Mouse (Mus musculus) spleen, adult 2 months (tissue): ENCODE results near the gene Ccdc174. TPM values are rescaled to one million over a fixed set of nuclear protein-coding genes. Genes with fewer than 3 reads are reported as not detected.

Experiments used
- DNase-seq, 2 experiments: peaks; one replicate each; pipeline versions ENCODE4 v3.0.0 to v3.0.0-alpha.2; 2012 to 2021; ENCODE audit warnings: low spot score in 2 of 2, low read depth in 1 of 2
- H3K27ac ChIP-seq: fragments of 200-500 bp; 2 replicates; pipeline ENCODE4 v1.5.1; 2012; ENCODE audit warnings: low read length, inconsistent platforms; ENCODE audit not compliant: insufficient read depth
- H3K27me3 ChIP-seq: fragments of 200-500 bp; 2 replicates; pipeline ENCODE4 v1.6.1; 2012; ENCODE audit warnings: mild to moderate bottlenecking, moderate library complexity, low read length, inconsistent platforms; ENCODE audit not compliant: control insufficient read depth, insufficient read depth
- H3K36me3 ChIP-seq: fragments of 200-500 bp; 2 replicates; pipeline ENCODE4 v1.6.1; 2012; ENCODE audit warnings: mild to moderate bottlenecking, low read length, inconsistent platforms; ENCODE audit not compliant: control insufficient read depth, insufficient read depth
- H3K4me1 ChIP-seq: fragments of 200-500 bp; 2 replicates; pipeline ENCODE4 v1.6.1; 2011; ENCODE audit warnings: inconsistent platforms; ENCODE audit not compliant: control insufficient read depth, insufficient read depth, insufficient read length
- H3K4me3 ChIP-seq: fragments of 200-500 bp; 2 replicates; pipeline ENCODE4 v1.5.1; 2011; ENCODE audit warnings: mild to moderate bottlenecking, inconsistent platforms; ENCODE audit not compliant: insufficient read depth, insufficient read length; ENCODE audit errors: extremely low read depth
- CTCF ChIP-seq: fragments of 200-500 bp; IDR thresholded peaks from 2 replicates; pipeline ENCODE4 v1.5.1; 2011; ENCODE audit warnings: mild to moderate bottlenecking, inconsistent platforms; ENCODE audit not compliant: insufficient read depth, insufficient read length, insufficient replicate concordance; ENCODE audit errors: extremely low read depth
- POLR2A ChIP-seq: fragments of 200-500 bp; IDR thresholded peaks from 2 replicates; pipeline ENCODE4 v1.6.1; 2011; ENCODE audit warnings: low read depth, low read length, inconsistent platforms
- WGBS: fragments of 180-500 bp; shearing (Covaris S2); methylation state at CpG from one replicate; pipeline ENCODE4 v1.1.7; 2018; 5-methylcytosine and 5-hydroxymethylcytosine counted together
- polyA plus RNA-seq: library from polyadenylated mRNA; depleted of rRNA; stranded (reverse); fragments of >200 nt; gene quantifications from 2 replicates; pipeline ENCODE4 v1.2.3, GENCODE M21; 2012

Ccdc174 gene
- polyA plus RNA-seq, 1 experiment: 2.4 TPM

GRCm38 (mm10) chr6:91858339-91858738, 19.5 kb upstream of the Ccdc174 start:
- WGBS: 79% methylated on average over 5 of the region's 5 CpGs
- no peaks in the 10 kb centered on the region for H3K36me3 ChIP-seq
- H3K27me3 ChIP-seq: no peaks in the 10 kb centered on the region
- no peak for DNase-seq
- H3K4me1 ChIP-seq: no peaks in the 10 kb centered on the region
- H3K27ac ChIP-seq: no peak overlapping the region
- TF ChIP-seq POLR2A (no peak), CTCF (no peak)
- H3K4me3 ChIP-seq: no peak overlapping the region

DNA sequence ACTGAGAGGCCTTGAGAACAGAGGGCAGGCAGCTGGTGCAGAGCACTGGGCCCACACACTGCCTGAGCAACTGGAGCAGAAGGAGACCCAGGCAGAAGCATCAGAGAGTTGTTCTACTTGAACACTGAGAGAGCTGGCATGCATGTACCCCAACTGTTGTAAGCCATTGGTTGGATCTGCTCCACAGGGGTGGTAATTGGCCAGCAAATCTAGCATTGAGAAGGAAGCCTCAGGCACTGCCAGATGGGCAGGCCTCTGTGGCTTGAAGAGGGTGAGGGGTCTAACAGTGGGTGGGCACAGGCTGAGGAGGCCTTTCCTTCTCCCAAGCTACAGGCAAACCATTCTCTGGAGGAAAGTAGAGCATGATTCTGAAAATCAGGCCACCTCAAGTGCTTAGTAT, 15.0 kb upstream of the Ccdc174 start:
- no peak overlapping the region for H3K27ac ChIP-seq
- H3K27me3 ChIP-seq: no peaks in the 10 kb centered on the region
- no peak overlapping the region for H3K4me3 ChIP-seq
- no peaks in the 10 kb centered on the region for H3K36me3 ChIP-seq
- DNase-seq: no peak
- no peaks in the 10 kb centered on the region for H3K4me1 ChIP-seq
- TF ChIP-seq POLR2A (no peak), CTCF (no peak)

- Histone ChIP-seq H3K36me3 (no peaks in the 10 kb centered on the region), H3K4me3 (no peak overlapping the region), H3K4me1 (no peaks in the 10 kb centered on the region), H3K27ac (0 out of 2 replicates have a peak overlapping the region, but pooled peaks have one; percentile 13), H3K27me3 (no peaks in the 10 kb centered on the region)
- no peak for DNase-seq
- TF ChIP-seq CTCF: no peak
- TF ChIP-seq POLR2A: no peak
- WGBS: 40% methylated on average over 5 of the region's 5 CpGs
Observed at GRCm38 (mm10) chr6:91864595-91864994, 13.3 kb upstream of the Ccdc174 start.

DNA sequence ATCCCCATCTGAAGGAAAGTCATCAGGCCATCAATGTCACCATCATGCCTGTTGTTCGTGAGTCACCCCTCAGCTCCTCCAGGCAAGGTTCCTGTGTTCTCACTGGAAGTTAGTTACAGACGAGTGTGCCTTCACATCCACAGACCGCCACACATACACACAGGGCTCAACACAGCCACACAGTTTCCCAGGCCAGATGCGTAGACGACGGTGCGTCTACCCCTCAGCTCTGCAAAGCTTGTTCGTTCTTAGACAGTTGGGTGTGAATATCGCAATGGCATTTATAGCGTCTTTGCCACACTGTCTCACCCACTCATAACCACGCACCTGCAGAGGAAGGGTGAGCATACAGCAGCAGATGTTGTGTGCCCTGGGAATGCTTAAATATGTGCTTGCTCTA, 12.3 kb upstream of the Ccdc174 start:
- DNase-seq: no peak
- H3K4me3 ChIP-seq: no peak overlapping the region
- no peaks in the 10 kb centered on the region for H3K36me3 ChIP-seq
- no peak overlapping the region for H3K27ac ChIP-seq
- H3K27me3 ChIP-seq: no peaks in the 10 kb centered on the region
- no peak for TF ChIP-seq POLR2A
- no peak for TF ChIP-seq CTCF
- H3K4me1 ChIP-seq: no peaks in the 10 kb centered on the region
- 64% methylated on average over 11 of the region's 11 CpGs for WGBS

GRCm38 (mm10) chr6:91868091-91868490, 9.8 kb upstream of the Ccdc174 start:
- Histone ChIP-seq H3K27me3 (no peaks in the 10 kb centered on the region), H3K36me3 (no peaks in the 10 kb centered on the region), H3K4me1 (no peaks in the 10 kb centered on the region), H3K4me3 (no peak overlapping the region), H3K27ac (no peak overlapping the region)
- 93% methylated on average over 5 of the region's 5 CpGs for WGBS
- TF ChIP-seq CTCF (no peak), POLR2A (no peak)
- no peak for DNase-seq

GRCm38 (mm10) chr6:91872781-91873180, 5.1 kb upstream of the Ccdc174 start:
- Histone ChIP-seq H3K27ac (no peak overlapping the region), H3K4me1 (no peaks in the 10 kb centered on the region), H3K27me3 (no peaks in the 10 kb centered on the region), H3K36me3 (no peaks in the 10 kb centered on the region), H3K4me3 (no peak overlapping the region)
- WGBS: 69% methylated on average over 2 of the region's 2 CpGs
- DNase-seq: no peak
- no peak for TF ChIP-seq POLR2A
- TF ChIP-seq CTCF: no peak

DNA sequence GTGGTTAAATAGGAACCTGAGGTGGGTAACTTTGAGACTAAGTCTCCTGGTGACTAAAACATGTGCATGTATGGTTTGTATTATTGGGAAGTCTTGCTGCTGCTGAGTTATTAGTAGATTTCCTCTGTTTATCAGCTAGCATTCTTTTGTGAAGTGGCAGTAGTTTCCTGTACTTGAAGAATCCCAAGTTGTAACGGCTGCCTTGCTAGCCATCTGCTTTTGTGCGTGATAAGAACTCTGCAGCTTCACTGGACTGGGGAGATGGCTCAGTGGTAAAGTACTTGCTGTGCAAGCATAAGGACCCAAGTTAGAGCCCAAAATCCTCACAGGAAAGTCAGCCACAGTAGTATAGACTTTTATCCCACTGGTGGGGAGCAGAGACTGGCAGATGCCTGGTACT, 6.0 kb downstream of the Ccdc174 start:
- no peaks in the 10 kb centered on the region for H3K4me1 ChIP-seq
- H3K36me3 ChIP-seq: peaks cover 26% of the 10 kb centered on the region
- no peak overlapping the region for H3K4me3 ChIP-seq
- no peak for DNase-seq
- H3K27ac ChIP-seq: no peak overlapping the region
- WGBS: 84% methylated on average over 2 of the region's 2 CpGs
- no peaks in the 10 kb centered on the region for H3K27me3 ChIP-seq
- no peak for TF ChIP-seq POLR2A
- no peak for TF ChIP-seq CTCF
